Mouse (Mus musculus): ENCODE data around the gene Noto. TPM values are rescaled to one million over a fixed set of nuclear protein-coding genes. Genes with fewer than 3 reads are reported as not detected.

Noto gene
- polyA plus RNA-seq, 1 experiment, result not detected

- 84% methylated on average over 2 of the region's 2 CpGs for WGBS
- no peaks in the 10 kb centered on the region for H3K4me1 ChIP-seq (ENCODE audit: control insufficient read depth, insufficient read depth, insufficient read length)
- H3K36me3 ChIP-seq (ENCODE audit: control insufficient read depth, insufficient read depth, low read length), result no peaks in the 10 kb centered on the region
- H3K27me3 ChIP-seq (ENCODE audit: control insufficient read depth, insufficient read depth, low read length), result no peaks in the 10 kb centered on the region
- TF ChIP-seq POLR2A (IDR thresholded peaks at IDR 0.05; ENCODE audit: low read depth, low read length) (no peak), CTCF (IDR thresholded peaks at IDR 0.05; ENCODE audit: extremely low read depth, insufficient read depth, insufficient read length, insufficient replicate concordance) (no peak)
- H3K27ac ChIP-seq (ENCODE audit: insufficient read depth, low read length), result no peak overlapping the region
- no peak for DNase-seq (ENCODE audit: low read depth in 1 of 2, low spot score in 2 of 2)
- H3K4me3 ChIP-seq (ENCODE audit: extremely low read depth, insufficient read depth, insufficient read length), result no peak overlapping the region
Observed at GRCm38 (mm10) chr6:85395360-85395759, 28.3 kb upstream of the Noto start.

GRCm38 (mm10) chr6:85397165-85397564, 26.5 kb upstream of the Noto start:
- H3K4me1 ChIP-seq (ENCODE audit: control insufficient read depth, insufficient read depth, insufficient read length), result no peaks in the 10 kb centered on the region
- TF ChIP-seq CTCF (IDR thresholded peaks at IDR 0.05; ENCODE audit: extremely low read depth, insufficient read depth, insufficient read length, insufficient replicate concordance) (peak; percentile 42; the same call in 1 of the 2 replicates), POLR2A (IDR thresholded peaks at IDR 0.05; ENCODE audit: low read depth, low read length) (no peak)
- no peak overlapping the region for H3K4me3 ChIP-seq (ENCODE audit: extremely low read depth, insufficient read depth, insufficient read length)
- H3K27ac ChIP-seq (ENCODE audit: insufficient read depth, low read length), result no peak overlapping the region
- no peaks in the 10 kb centered on the region for H3K36me3 ChIP-seq (ENCODE audit: control insufficient read depth, insufficient read depth, low read length)
- 6% methylated on average over 1 of the region's 1 CpGs for WGBS
- H3K27me3 ChIP-seq (ENCODE audit: control insufficient read depth, insufficient read depth, low read length), result no peaks in the 10 kb centered on the region
- peak in 1 of 2 experiments; percentile 18 for DNase-seq (ENCODE audit: low read depth in 1 of 2, low spot score in 2 of 2)

- Histone ChIP-seq H3K27ac (ENCODE audit: insufficient read depth, low read length) (no peak overlapping the region), H3K27me3 (ENCODE audit: control insufficient read depth, insufficient read depth, low read length) (no peaks in the 10 kb centered on the region), H3K36me3 (ENCODE audit: control insufficient read depth, insufficient read depth, low read length) (no peaks in the 10 kb centered on the region), H3K4me3 (ENCODE audit: extremely low read depth, insufficient read depth, insufficient read length) (no peak overlapping the region), H3K4me1 (ENCODE audit: control insufficient read depth, insufficient read depth, insufficient read length) (no peaks in the 10 kb centered on the region)
- no peak for DNase-seq (ENCODE audit: low read depth in 1 of 2, low spot score in 2 of 2)
- 57% methylated on average over 5 of the region's 5 CpGs for WGBS
- TF ChIP-seq CTCF (IDR thresholded peaks at IDR 0.05; ENCODE audit: extremely low read depth, insufficient read depth, insufficient read length, insufficient replicate concordance) (no peak), POLR2A (IDR thresholded peaks at IDR 0.05; ENCODE audit: low read depth, low read length) (no peak)
Observed at GRCm38 (mm10) chr6:85399715-85400114, 24.0 kb upstream of the Noto start.

GRCm38 (mm10) chr6:85402613-85403012, 21.1 kb upstream of the Noto start:
- H3K36me3 ChIP-seq (ENCODE audit: control insufficient read depth, insufficient read depth, low read length), result no peaks in the 10 kb centered on the region
- 20% methylated on average over 2 of the region's 2 CpGs for WGBS
- H3K4me3 ChIP-seq (ENCODE audit: extremely low read depth, insufficient read depth, insufficient read length), result no peak overlapping the region
- DNase-seq (ENCODE audit: low read depth in 1 of 2, low spot score in 2 of 2), result no peak
- TF ChIP-seq CTCF (IDR thresholded peaks at IDR 0.05; ENCODE audit: extremely low read depth, insufficient read depth, insufficient read length, insufficient replicate concordance) (no peak), POLR2A (IDR thresholded peaks at IDR 0.05; ENCODE audit: low read depth, low read length) (no peak)
- H3K27ac ChIP-seq (ENCODE audit: insufficient read depth, low read length), result no peak overlapping the region
- no peaks in the 10 kb centered on the region for H3K4me1 ChIP-seq (ENCODE audit: control insufficient read depth, insufficient read depth, insufficient read length)
- H3K27me3 ChIP-seq (ENCODE audit: control insufficient read depth, insufficient read depth, low read length), result no peaks in the 10 kb centered on the region

GRCm38 (mm10) chr6:85403039-85403438, 20.6 kb upstream of the Noto start:
- no peak for TF ChIP-seq CTCF (IDR thresholded peaks at IDR 0.05; ENCODE audit: extremely low read depth, insufficient read depth, insufficient read length, insufficient replicate concordance)
- no peak for TF ChIP-seq POLR2A (IDR thresholded peaks at IDR 0.05; ENCODE audit: low read depth, low read length)
- Histone ChIP-seq H3K4me3 (ENCODE audit: extremely low read depth, insufficient read depth, insufficient read length) (no peak overlapping the region), H3K27me3 (ENCODE audit: control insufficient read depth, insufficient read depth, low read length) (no peaks in the 10 kb centered on the region), H3K36me3 (ENCODE audit: control insufficient read depth, insufficient read depth, low read length) (no peaks in the 10 kb centered on the region), H3K27ac (ENCODE audit: insufficient read depth, low read length) (no peak overlapping the region), H3K4me1 (ENCODE audit: control insufficient read depth, insufficient read depth, insufficient read length) (no peaks in the 10 kb centered on the region)
- no peak for DNase-seq (ENCODE audit: low read depth in 1 of 2, low spot score in 2 of 2)
- 87% methylated on average over 10 of the region's 10 CpGs for WGBS

- TF ChIP-seq CTCF (IDR thresholded peaks at IDR 0.05; ENCODE audit: extremely low read depth, insufficient read depth, insufficient read length, insufficient replicate concordance) (no peak), POLR2A (IDR thresholded peaks at IDR 0.05; ENCODE audit: low read depth, low read length) (no peak)
- 7% methylated on average over 31 of the region's 31 CpGs for WGBS
Observed at GRCm38 (mm10) chr6:85409003-85409402, 14.7 kb upstream of the Noto start.

GRCm38 (mm10) chr6:85410771-85411273, 12.9 kb upstream of the Noto start:
- Histone ChIP-seq H3K27me3 (ENCODE audit: control insufficient read depth, insufficient read depth, low read length) (peaks cover 3% of the 10 kb centered on the region; the same call in 1 of the 2 replicates), H3K4me3 (ENCODE audit: extremely low read depth, insufficient read depth, insufficient read length) (no peak overlapping the region)
- WGBS, result 18% methylated on average over 13 of the region's 13 CpGs

More at GRCm38 (mm10) chr6:85409003-85409402, 14.7 kb upstream of the Noto start:
- no peaks in the 10 kb centered on the region for H3K36me3 ChIP-seq (ENCODE audit: control insufficient read depth, insufficient read depth, low read length)
- H3K27me3 ChIP-seq (ENCODE audit: control insufficient read depth, insufficient read depth, low read length), result peaks cover 3% of the 10 kb centered on the region; the same call in 1 of the 2 replicates
- no peak overlapping the region for H3K4me3 ChIP-seq (ENCODE audit: extremely low read depth, insufficient read depth, insufficient read length)
- DNase-seq (ENCODE audit: low read depth in 1 of 2, low spot score in 2 of 2), result no peak
- no peaks in the 10 kb centered on the region for H3K4me1 ChIP-seq (ENCODE audit: control insufficient read depth, insufficient read depth, insufficient read length)
- H3K27ac ChIP-seq (ENCODE audit: insufficient read depth, low read length), result no peak overlapping the region

More at GRCm38 (mm10) chr6:85410771-85411273, 12.9 kb upstream of the Noto start:
- no peak overlapping the region for H3K27ac ChIP-seq (ENCODE audit: insufficient read depth, low read length)
- no peaks in the 10 kb centered on the region for H3K36me3 ChIP-seq (ENCODE audit: control insufficient read depth, insufficient read depth, low read length)
- no peaks in the 10 kb centered on the region for H3K4me1 ChIP-seq (ENCODE audit: control insufficient read depth, insufficient read depth, insufficient read length)
- no peak for DNase-seq (ENCODE audit: low read depth in 1 of 2, low spot score in 2 of 2)
- TF ChIP-seq POLR2A (IDR thresholded peaks at IDR 0.05; ENCODE audit: low read depth, low read length) (no peak), CTCF (IDR thresholded peaks at IDR 0.05; ENCODE audit: extremely low read depth, insufficient read depth, insufficient read length, insufficient replicate concordance) (peak; percentile 60; the same call in 1 of the 2 replicates)

Data from spleen, adult 2 months (tissue).